Mouse (Mus musculus): Measurements from ENCODE around the gene Ccdc85b.

- no peak for TF ChIP-seq CTCF (IDR thresholded peaks at IDR 0.05; ENCODE audit: low read depth, low read length)
- TF ChIP-seq EP300 (IDR thresholded peaks at IDR 0.05; ENCODE audit: insufficient read depth, low read depth, low read length) = no peak
- no peak for TF ChIP-seq POLR2A (IDR thresholded peaks at IDR 0.05; ENCODE audit: insufficient read depth, low read length)
Measured at GRCm38 (mm10) chr19:5463212-5463611, 5.5 kb upstream of the Ccdc85b start.

Data from ES-Bruce4 (cell line).